Mouse (Mus musculus) kidney, adult 2 months (tissue): ENCODE measurements around the gene 1810065E05Rik.

Experiments
- CTCF ChIP-seq: fragments of 200-500 bp; conservative IDR thresholded peaks from 2 replicates; pipeline ENCODE4 v1.5.1; 2011; ENCODE audit warnings: low read depth, mild to moderate bottlenecking, control low read depth, low read length, moderate library complexity, mixed read lengths; ENCODE audit not compliant: insufficient read depth, insufficient read length
- POLR2A ChIP-seq: fragments of 200-500 bp; IDR thresholded peaks from one replicate; pipeline ENCODE4 v1.6.1; 2011; ENCODE audit warnings: low read depth, low read length, control low read depth

GRCm38 (mm10) chr11:58408066-58408465 lies 12.8 kb upstream of the 1810065E05Rik start:
- no peak for TF ChIP-seq CTCF
- no peak for TF ChIP-seq POLR2A
